Mouse (Mus musculus) kidney, adult 2 months (tissue): ENCODE measurements around the gene Rwdd4a. TPM values are rescaled to one million over a fixed set of nuclear protein-coding genes. Genes with fewer than 3 reads are reported as not detected.
A peak's percentile ranks its signal among the peaks of the same experiment; 100 is the strongest.

Experiments used
- DNase-seq: peaks from one replicate; pipeline ENCODE4 v3.0.0; 2021
- H3K27ac ChIP-seq: fragments of 200-500 bp; 2 replicates; pipeline ENCODE4 v1.5.1; 2012; ENCODE audit warnings: low read depth, low read length, control low read depth, inconsistent platforms; ENCODE audit not compliant: insufficient read depth
- H3K27me3 ChIP-seq: fragments of 200-500 bp; replicated peaks from 2 replicates; pipeline ENCODE4 v1.6.1; 2012; ENCODE audit warnings: mild to moderate bottlenecking, moderate library complexity, low read length, inconsistent platforms; ENCODE audit not compliant: control insufficient read depth, insufficient read depth
- H3K36me3 ChIP-seq: fragments of 200-500 bp; 2 replicates; pipeline ENCODE4 v1.6.1; 2012; ENCODE audit warnings: mild to moderate bottlenecking, moderate library complexity, low read length, inconsistent platforms; ENCODE audit not compliant: control insufficient read depth, insufficient read depth
- H3K4me1 ChIP-seq: fragments of 200-500 bp; 2 replicates; pipeline ENCODE4 v1.6.1; 2011; ENCODE audit warnings: low read length; ENCODE audit not compliant: control insufficient read depth, insufficient read depth
- H3K4me3 ChIP-seq: fragments of 200-500 bp; 2 replicates; pipeline ENCODE4 v1.5.1; 2011; ENCODE audit warnings: mild to moderate bottlenecking, low read depth, low read length, control low read depth; ENCODE audit not compliant: insufficient read depth
- CTCF ChIP-seq: fragments of 200-500 bp; conservative IDR thresholded peaks from 2 replicates; pipeline ENCODE4 v1.5.1; 2011; ENCODE audit warnings: low read depth, mild to moderate bottlenecking, control low read depth, low read length, moderate library complexity, mixed read lengths; ENCODE audit not compliant: insufficient read depth, insufficient read length
- POLR2A ChIP-seq: fragments of 200-500 bp; IDR thresholded peaks from one replicate; pipeline ENCODE4 v1.6.1; 2011; ENCODE audit warnings: low read depth, low read length, control low read depth
- WGBS: fragments of 180-500 bp; shearing (Covaris S2); methylation state at CpG from one replicate; pipeline ENCODE4 v1.1.7; 2018; 5-methylcytosine and 5-hydroxymethylcytosine counted together
- polyA plus RNA-seq: library from polyadenylated mRNA; depleted of rRNA; stranded (reverse); fragments of >200 nt; gene quantifications from 2 replicates; pipeline ENCODE4 v1.2.3, GENCODE M21; 2012; rRNA removed

Rwdd4a gene
- polyA plus RNA-seq, 1 experiment = 16.8 TPM

DNA sequence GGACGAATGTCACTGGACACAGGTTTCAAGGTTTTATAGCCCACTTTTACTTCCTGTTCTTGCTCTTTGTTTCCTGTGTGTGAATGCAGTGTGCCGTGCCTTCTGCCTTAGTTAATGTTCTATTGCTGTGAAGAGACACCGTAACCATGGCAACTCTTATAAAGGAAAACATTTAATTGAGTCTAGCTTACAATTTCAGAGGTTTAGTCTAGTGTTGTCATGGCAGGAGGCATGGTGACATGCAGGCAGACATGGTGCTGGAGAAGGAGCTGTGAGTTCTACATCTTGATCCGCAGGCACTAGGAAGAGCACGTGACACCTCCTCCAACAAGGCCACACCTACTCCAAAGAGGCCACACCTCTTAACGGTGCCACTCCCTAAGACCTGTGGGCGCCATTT is 48.0 kb downstream of the Rwdd4a start:
- DNase-seq = no peak

GRCm38 (mm10) chr8:47588616-47589015 is 55.2 kb downstream of the Rwdd4a start:
- no peak overlapping the region for H3K27ac ChIP-seq
- TF ChIP-seq POLR2A (no peak), CTCF (no peak)
- H3K4me3 ChIP-seq = no peak overlapping the region
- H3K27me3 ChIP-seq = no peaks in the 10 kb centered on the region
- 91% methylated on average over 5 of the region's 5 CpGs for WGBS
- no peaks in the 10 kb centered on the region for H3K36me3 ChIP-seq
- no peak for DNase-seq
- no peaks in the 10 kb centered on the region for H3K4me1 ChIP-seq

More for the DNA sequence above, 48.0 kb downstream of the Rwdd4a start:
- Histone ChIP-seq H3K27ac (no peak overlapping the region), H3K27me3 (no peaks in the 10 kb centered on the region), H3K4me3 (no peak overlapping the region), H3K4me1 (no peaks in the 10 kb centered on the region), H3K36me3 (no peaks in the 10 kb centered on the region)
- WGBS = 79% methylated on average over 7 of the region's 7 CpGs
- no peak for TF ChIP-seq POLR2A
- no peak for TF ChIP-seq CTCF

GRCm38 (mm10) chr8:47590400-47590799 is 56.9 kb downstream of the Rwdd4a start:
- Histone ChIP-seq H3K27ac (no peak overlapping the region), H3K4me3 (no peak overlapping the region), H3K27me3 (no peaks in the 10 kb centered on the region), H3K36me3 (no peaks in the 10 kb centered on the region), H3K4me1 (no peaks in the 10 kb centered on the region)
- DNase-seq = no peak
- 86% methylated on average over 10 of the region's 10 CpGs for WGBS
- no peak for TF ChIP-seq CTCF

DNA sequence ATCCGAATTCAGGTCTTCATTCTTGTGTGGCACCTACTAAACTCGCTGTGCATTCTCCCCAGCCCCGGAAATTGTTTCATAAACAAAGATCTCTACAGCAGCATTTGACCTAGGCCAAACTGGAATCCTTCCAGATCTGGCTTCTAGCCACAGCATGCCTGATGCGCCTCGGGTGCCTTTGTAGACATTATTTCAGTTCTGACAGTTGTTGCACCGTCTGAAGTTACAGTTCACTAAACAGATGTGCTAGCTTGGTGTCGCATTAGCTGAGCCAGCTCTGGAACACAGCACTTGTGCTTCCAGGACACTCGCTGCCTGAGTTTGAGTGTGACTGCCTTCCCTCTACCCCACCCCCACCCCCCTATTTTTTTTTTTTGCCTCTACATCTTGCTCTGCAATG is 67.2 kb downstream of the Rwdd4a start:
- Histone ChIP-seq H3K27ac (no peak overlapping the region), H3K27me3 (no peaks in the 10 kb centered on the region), H3K36me3 (no peaks in the 10 kb centered on the region), H3K4me3 (no peak overlapping the region), H3K4me1 (peaks cover 3% of the 10 kb centered on the region; the same call in 1 of the 2 replicates)
- 32% methylated on average over 8 of the region's 8 CpGs for WGBS
- TF ChIP-seq POLR2A (no peak), CTCF (no peak)
- peak; percentile 51 for DNase-seq

Other genes starting within 250 kb of the Rwdd4a start
- gene Stox2, start 87.3 kb upstream of the Rwdd4a start, polyA plus RNA-seq = 2.2 TPM in 2 replicates
- 22.9 TPM in 2 replicates for gene Trappc11, start 194 bp upstream of the Rwdd4a start, polyA plus RNA-seq
- 7.0 and 9.3 TPM in 2 replicates for gene Ing2, start 141.9 kb downstream of the Rwdd4a start, polyA plus RNA-seq
- 3.9 and 6.3 TPM in 2 replicates for gene Cdkn2aip, start 180.3 kb downstream of the Rwdd4a start, polyA plus RNA-seq